Mouse (Mus musculus) heart, postnatal 0 days (tissue): Measurements from ENCODE around the gene Ptges2. TPM values are rescaled to one million over a fixed set of nuclear protein-coding genes. Genes with fewer than 3 reads are reported as not detected.

Source experiments
- ATAC-seq: fragments of 200-750 bp; cut with Nextera tagmentation; 2 replicates; pipeline ENCODE4 v1.8.0; 2017; ENCODE audit warnings: low read depth, moderate number of reproducible peaks, moderate library complexity; ENCODE audit not compliant: insufficient read depth
- DNase-seq: peaks from one replicate; pipeline ENCODE4 v3.0.0-alpha.2; 2016; ENCODE audit warnings: low spot score
- H3K27ac ChIP-seq: fragments of 300-500 bp; sonication (generic); 2 replicates; pipeline ENCODE4 v1.5.1; 2014; ENCODE audit warnings: low read depth, mild to moderate bottlenecking
- H3K27me3 ChIP-seq: fragments of 300-500 bp; sonication (generic); 2 replicates; pipeline ENCODE4 v1.6.1; 2014; ENCODE audit warnings: low read length, mixed read lengths; ENCODE audit not compliant: control insufficient read depth, insufficient read depth
- H3K36me3 ChIP-seq: fragments of 300-500 bp; sonication (generic); replicated peaks from 2 replicates; pipeline ENCODE4 v1.6.1; 2014; ENCODE audit warnings: low read length, mixed read lengths; ENCODE audit not compliant: control insufficient read depth, insufficient read depth
- H3K4me1 ChIP-seq: fragments of 300-500 bp; sonication (generic); 2 replicates; pipeline ENCODE4 v1.6.1; 2014; ENCODE audit warnings: antibody characterized with exemption; ENCODE audit not compliant: control insufficient read depth, insufficient read depth
- H3K4me2 ChIP-seq: fragments of 300-500 bp; sonication (generic); 2 replicates; pipeline ENCODE4 v1.6.1; 2014; ENCODE audit warnings: low read depth, mild to moderate bottlenecking, low read length, moderate library complexity
- H3K4me3 ChIP-seq: fragments of 300-500 bp; sonication (generic); 2 replicates; pipeline ENCODE4 v1.5.1; 2014; ENCODE audit warnings: low read depth, low read length
- H3K9ac ChIP-seq: fragments of 300-500 bp; sonication (generic); replicated peaks from 2 replicates; pipeline ENCODE4 v1.6.1; 2014; ENCODE audit warnings: low read depth, low read length, mixed read lengths
- H3K9me3 ChIP-seq: fragments of 300-500 bp; sonication (generic); replicated peaks from 2 replicates; pipeline ENCODE4 v1.6.1; 2016; ENCODE audit warnings: low read length; ENCODE audit not compliant: control insufficient read depth
- CTCF ChIP-seq: IDR thresholded peaks from 2 replicates; pipeline ENCODE4 v1.5.1; 2016; ENCODE audit warnings: antibody characterized with exemption, control low read depth, low read depth
- EP300 ChIP-seq: IDR thresholded peaks from 2 replicates; pipeline ENCODE4 v1.6.1; 2016; ENCODE audit warnings: antibody characterized with exemption, low read depth
- WGBS: fragments of 180-500 bp; shearing (Covaris S2); extraction: QIAGEN DNeasy Blood & Tissue Kit; methylation state at CpG from one replicate; pipeline ENCODE4 v1.1.7; 2014; 5-methylcytosine and 5-hydroxymethylcytosine counted together
- polyA plus RNA-seq: library from polyadenylated mRNA; unstranded; fragments of >200 nt; fragmentation: Nextera tagmentation; extraction: Ambion mirVana; gene quantifications from 2 replicates; pipeline ENCODE4 v1.2.1, GENCODE M21; 2015
- total RNA-seq: library from RNA; depleted of rRNA; stranded (reverse); fragments of >200 nt; gene quantifications from 2 replicates; pipeline ENCODE4 v1.2.3, GENCODE M21; 2014; ENCODE audit warnings: low replicate concordance

Gene Ptges2
- total and polyA plus RNA-seq, 2 experiments from 2014 or later, result 33.9 to 65.4 TPM

DNA sequence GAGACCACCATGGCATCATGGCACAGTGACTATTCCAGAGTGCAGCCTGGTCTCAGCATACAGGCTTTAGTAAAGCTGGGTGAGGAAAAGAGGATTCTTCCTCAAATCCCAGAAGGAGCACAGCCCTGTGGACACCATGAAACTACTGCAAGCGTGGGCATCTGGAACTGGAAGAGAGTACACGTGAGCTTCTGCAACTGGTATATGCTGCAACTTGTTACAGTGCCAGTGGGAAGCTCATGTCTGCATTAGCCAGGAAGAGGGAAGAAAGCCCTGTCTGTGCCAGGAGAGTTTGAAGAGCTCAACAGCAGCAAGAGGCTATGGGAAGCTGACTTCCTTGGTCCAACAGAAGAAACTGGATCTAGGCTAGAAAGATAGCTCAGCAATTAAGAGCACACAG, 13.0 kb upstream of the Ptges2 start:
- Histone ChIP-seq H3K27ac (no peak overlapping the region), H3K36me3 (peaks cover 19% of the 10 kb centered on the region), H3K4me1 (peaks cover 4% of the 10 kb centered on the region; the same call in 1 of the 2 replicates), H3K4me3 (no peak overlapping the region), H3K27me3 (peaks cover 6% of the 10 kb centered on the region; the same call in 1 of the 2 replicates), H3K4me2 (no peak overlapping the region), H3K9me3 (no peaks in the 10 kb centered on the region), H3K9ac (no peak overlapping the region)
- 84% methylated on average over 2 of the region's 2 CpGs for WGBS
- TF ChIP-seq EP300 (no peak), CTCF (no peak)
- ATAC-seq (no peak), DNase-seq (no peak)

DNA sequence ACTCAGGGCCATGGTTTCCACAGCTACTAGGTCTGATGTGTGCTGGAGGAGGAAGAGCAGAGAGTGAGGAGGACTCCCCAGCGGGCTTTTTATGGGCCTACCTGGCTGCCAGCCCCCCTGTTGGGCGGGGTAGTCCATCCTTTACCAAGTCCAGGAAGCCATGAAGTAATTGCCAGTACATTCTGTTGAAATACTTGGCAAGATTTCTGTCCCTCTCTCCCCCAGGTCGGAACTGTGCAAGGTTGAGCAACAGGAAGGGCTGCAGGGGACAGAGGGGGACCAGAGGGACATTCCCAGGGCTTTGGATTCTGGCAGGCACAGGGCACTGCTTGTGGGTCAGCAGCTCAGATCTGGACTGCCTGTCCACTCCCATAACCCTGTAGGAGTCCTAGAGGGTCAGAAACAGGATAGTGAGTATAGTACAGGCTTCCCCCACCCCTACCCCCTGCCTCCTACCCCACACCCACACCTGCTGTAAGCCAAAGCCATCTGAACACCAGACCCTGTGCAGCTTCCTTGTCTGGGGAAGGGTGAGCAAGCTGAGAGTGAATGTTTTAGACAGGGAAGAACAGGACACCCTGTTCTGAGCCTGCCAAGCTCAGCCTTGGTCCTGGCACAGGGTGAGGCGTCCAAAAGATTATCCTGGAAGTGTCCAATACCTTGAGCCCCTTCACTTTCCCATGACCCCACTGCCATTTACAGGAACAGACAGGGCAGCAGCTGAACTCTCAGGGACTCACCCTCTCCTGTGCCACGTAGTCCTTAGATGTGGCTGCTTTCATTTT, 7.8 kb upstream of the Ptges2 start, which contains the start of gene Lcn2:
Lcn2 (minus strand) TSS at position 547 of the 785 bp plus-strand sequence.
- no peaks in the 10 kb centered on the region; the same call in 1 of the 2 replicates for H3K4me1 ChIP-seq
- DNase-seq (no peak), ATAC-seq (no peak)
- H3K9ac ChIP-seq, result no peak within 1 kb of the TSS
- H3K27me3 ChIP-seq, result peaks cover 6% of the 10 kb centered on the region; the same call in 1 of the 2 replicates
- WGBS, result 53% methylated on average over 5 of the region's 5 CpGs
- TF ChIP-seq CTCF, result no peak
- no peak for TF ChIP-seq EP300
- no peaks in the 10 kb centered on the region for H3K36me3 ChIP-seq
- H3K4me2 ChIP-seq, result no peak within 1 kb of the TSS
- no peak within 1 kb of the TSS for H3K27ac ChIP-seq
- no peaks in the 10 kb centered on the region for H3K9me3 ChIP-seq
- no peak within 1 kb of the TSS for H3K4me3 ChIP-seq

DNA sequence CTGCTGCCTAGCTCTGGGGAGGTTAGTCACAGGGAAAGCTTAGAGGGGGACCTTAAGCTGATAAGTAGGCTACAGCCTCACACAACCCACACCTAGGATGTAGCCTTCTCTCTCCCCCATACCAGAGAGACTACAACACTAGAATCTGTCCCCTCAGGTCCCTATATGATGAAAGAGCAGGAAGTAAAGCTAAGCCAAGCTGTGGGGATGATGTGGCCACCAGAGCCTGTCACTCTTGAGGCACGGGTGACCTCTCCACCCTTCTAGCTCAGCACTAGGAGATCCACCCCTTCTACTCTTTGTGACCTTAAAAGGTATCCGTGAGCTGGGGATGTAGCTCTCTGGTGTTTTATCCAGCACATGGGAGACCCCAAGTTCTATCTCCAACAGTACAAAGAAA, 6.5 kb upstream of the Ptges2 start:
- Histone ChIP-seq H3K4me1 (no peaks in the 10 kb centered on the region; the same call in 1 of the 2 replicates), H3K27ac (no peak overlapping the region), H3K4me2 (no peak overlapping the region), H3K27me3 (peaks cover 6% of the 10 kb centered on the region; the same call in 1 of the 2 replicates), H3K9me3 (no peaks in the 10 kb centered on the region), H3K36me3 (no peaks in the 10 kb centered on the region), H3K9ac (no peak overlapping the region), H3K4me3 (no peak overlapping the region)
- ATAC-seq, result no peak
- WGBS, result 56% methylated on average over 2 of the region's 2 CpGs
- no peak for DNase-seq
- TF ChIP-seq EP300 (no peak), CTCF (no peak)

GRCm38 (mm10) chr2:32390871-32391270, 4.8 kb upstream of the Ptges2 start:
- WGBS, result 72% methylated on average over 8 of the region's 8 CpGs
- Histone ChIP-seq H3K4me1 (no peaks in the 10 kb centered on the region; the same call in 1 of the 2 replicates), H3K4me2 (no peak overlapping the region), H3K9ac (no peak overlapping the region), H3K36me3 (no peaks in the 10 kb centered on the region), H3K4me3 (no peak overlapping the region), H3K27me3 (no peaks in the 10 kb centered on the region), H3K27ac (no peak overlapping the region), H3K9me3 (no peaks in the 10 kb centered on the region)
- ATAC-seq (no peak), DNase-seq (no peak)
- TF ChIP-seq EP300 (no peak), CTCF (no peak)

- Histone ChIP-seq H3K4me2 (no peak overlapping the region), H3K9me3 (no peaks in the 10 kb centered on the region), H3K27ac (no peak overlapping the region), H3K27me3 (no peaks in the 10 kb centered on the region), H3K9ac (no peak overlapping the region), H3K4me1 (peaks cover 2% of the 10 kb centered on the region; the same call in 1 of the 2 replicates), H3K4me3 (no peak overlapping the region), H3K36me3 (no peaks in the 10 kb centered on the region)
- no peak for TF ChIP-seq CTCF
- TF ChIP-seq EP300, result no peak
- WGBS, result 46% methylated on average over 5 of the region's 5 CpGs
- ATAC-seq, result no peak
- no peak for DNase-seq
These were observed 3.6 kb upstream of the Ptges2 start for GRCm38 (mm10) chr2:32392063-32392462.
